Mouse (Mus musculus) hindbrain, embryonic 11.5 days (tissue): ENCODE measurements around the gene Stk17b. TPM values are rescaled to one million over a fixed set of nuclear protein-coding genes. Genes with fewer than 3 reads are reported as not detected.

Experiments
- ATAC-seq: fragments of 200-750 bp; cut with Nextera tagmentation; 2 replicates; pipeline ENCODE4 v1.8.0; 2017; ENCODE audit warnings: mild to moderate bottlenecking, moderate TSS enrichment, moderate library complexity; ENCODE audit not compliant: low FRiP score
- DNase-seq: peaks from one replicate; pipeline ENCODE4 v3.0.0-alpha.2; 2015; ENCODE audit warnings: low spot score
- H3K27ac ChIP-seq: fragments of 300-500 bp; sonication (generic); 2 replicates; pipeline ENCODE4 v1.5.1; 2014; ENCODE audit warnings: mild to moderate bottlenecking, low read depth, low read length
- H3K27me3 ChIP-seq: fragments of 300-500 bp; sonication (generic); 2 replicates; pipeline ENCODE4 v1.6.1; 2014; ENCODE audit warnings: mild to moderate bottlenecking, low read length, moderate library complexity, mixed read lengths; ENCODE audit not compliant: control insufficient read depth, insufficient read depth
- H3K36me3 ChIP-seq: fragments of 300-500 bp; sonication (generic); 2 replicates; pipeline ENCODE4 v1.6.1; 2014; ENCODE audit warnings: mild to moderate bottlenecking, low read length, moderate library complexity, mixed read lengths; ENCODE audit not compliant: control insufficient read depth, insufficient read depth
- H3K4me1 ChIP-seq: fragments of 300-500 bp; sonication (generic); replicated peaks from 2 replicates; pipeline ENCODE4 v1.6.1; 2014; ENCODE audit warnings: low read length, mixed read lengths; ENCODE audit not compliant: control insufficient read depth, insufficient read depth
- H3K4me2 ChIP-seq: fragments of 300-500 bp; sonication (generic); replicated peaks from 2 replicates; pipeline ENCODE4 v1.6.1; 2014; ENCODE audit warnings: mild to moderate bottlenecking, low read depth, low read length
- H3K4me3 ChIP-seq: fragments of 300-500 bp; sonication (generic); 2 replicates; pipeline ENCODE4 v1.5.1; 2014; ENCODE audit warnings: low read depth, low read length
- H3K9ac ChIP-seq: fragments of 300-500 bp; sonication (generic); 2 replicates; pipeline ENCODE4 v1.6.1; 2014; ENCODE audit warnings: low read depth, low read length
- H3K9me3 ChIP-seq: fragments of 300-500 bp; sonication (generic); 2 replicates; pipeline ENCODE4 v1.6.1; 2016; ENCODE audit warnings: low read length; ENCODE audit not compliant: control insufficient read depth
- WGBS: fragments of 180-500 bp; shearing (Covaris S2); extraction: QIAGEN DNeasy Blood & Tissue Kit; methylation state at CpG from one replicate; pipeline ENCODE4 v1.1.7; 2014; 5-methylcytosine and 5-hydroxymethylcytosine counted together
- polyA plus RNA-seq: library from polyadenylated mRNA; unstranded; fragments of >200 nt; fragmentation: Nextera tagmentation; extraction: Ambion mirVana; gene quantifications from 2 replicates; pipeline ENCODE4 v1.2.1, GENCODE M21; 2014

The Stk17b gene
- polyA plus RNA-seq, 1 experiment from 2014 or later: 11.1 TPM

DNA sequence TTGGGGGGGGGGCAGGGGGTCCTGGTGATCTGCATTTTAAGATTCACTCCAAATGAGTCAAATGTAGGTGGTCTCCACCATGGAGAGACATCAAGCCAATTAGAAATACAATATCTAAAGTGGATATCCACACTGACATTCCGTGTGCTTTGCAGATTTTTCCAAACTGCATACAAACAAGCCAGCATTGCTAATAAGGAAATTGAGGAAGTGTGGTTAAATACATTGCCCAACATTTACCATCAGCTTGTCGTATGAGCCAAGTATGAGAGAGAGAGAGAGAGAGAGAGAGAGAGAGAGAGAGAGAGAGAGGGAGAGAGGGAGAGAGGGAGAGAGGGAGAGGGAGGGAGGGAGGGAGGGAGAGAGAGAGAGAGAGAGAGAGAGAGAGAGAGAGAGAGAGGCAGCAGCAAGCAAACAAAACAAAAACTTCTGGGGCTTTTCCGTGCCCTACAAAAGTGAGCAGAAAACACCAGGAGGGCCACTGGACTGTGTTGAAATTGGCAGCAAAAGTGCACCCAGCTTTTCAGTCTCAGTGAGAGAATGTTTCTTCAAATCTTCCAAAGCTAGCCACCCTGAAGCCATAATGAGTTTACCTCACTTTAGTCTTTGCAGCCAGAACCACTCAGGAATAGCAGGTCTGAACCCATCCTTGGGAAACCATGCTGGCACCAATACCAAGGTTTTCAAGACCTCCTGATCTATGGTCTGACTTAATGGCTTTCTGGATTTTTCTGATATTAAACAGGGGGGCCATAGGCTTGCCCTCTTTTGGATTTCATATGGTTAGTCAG is 33.2 kb upstream of the Stk17b start:
- Histone ChIP-seq H3K4me1 (no peaks in the 10 kb centered on the region), H3K9ac (no peak overlapping the region), H3K9me3 (no peaks in the 10 kb centered on the region), H3K4me3 (no peak overlapping the region), H3K4me2 (no peak overlapping the region), H3K27me3 (no peaks in the 10 kb centered on the region), H3K36me3 (no peaks in the 10 kb centered on the region), H3K27ac (no peak overlapping the region)
- ATAC-seq (no peak), DNase-seq (no peak)
- 56% methylated on average over 3 of the region's 3 CpGs for whole genome bisulfite sequencing

DNA sequence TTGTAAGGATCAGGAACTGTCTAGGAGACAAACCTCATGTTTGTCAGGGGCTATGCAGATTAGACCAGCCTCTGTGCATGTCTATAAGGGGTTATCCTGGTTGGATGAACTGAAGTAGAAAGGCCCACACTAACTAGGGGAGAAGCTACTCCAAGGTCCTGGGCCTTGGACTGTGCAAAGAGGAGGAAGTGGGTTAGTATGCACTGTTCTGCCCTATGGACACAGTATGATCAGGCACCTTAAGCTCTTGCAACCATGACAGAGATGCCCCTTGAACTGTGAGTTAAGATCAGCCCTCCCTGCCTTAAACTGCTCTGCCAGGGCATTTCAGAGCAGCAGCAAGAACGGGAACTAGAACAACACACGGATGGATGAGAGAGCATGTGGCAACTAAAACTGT is 31.3 kb upstream of the Stk17b start:
- Histone ChIP-seq H3K9me3 (no peaks in the 10 kb centered on the region), H3K36me3 (no peaks in the 10 kb centered on the region), H3K4me2 (no peak overlapping the region), H3K4me3 (no peak overlapping the region), H3K27ac (no peak overlapping the region), H3K9ac (no peak overlapping the region), H3K4me1 (no peaks in the 10 kb centered on the region), H3K27me3 (no peaks in the 10 kb centered on the region)
- 87% methylated on average over 2 of the region's 2 CpGs for WGBS
- DNase-seq (no peak), ATAC-seq (no peak)

DNA sequence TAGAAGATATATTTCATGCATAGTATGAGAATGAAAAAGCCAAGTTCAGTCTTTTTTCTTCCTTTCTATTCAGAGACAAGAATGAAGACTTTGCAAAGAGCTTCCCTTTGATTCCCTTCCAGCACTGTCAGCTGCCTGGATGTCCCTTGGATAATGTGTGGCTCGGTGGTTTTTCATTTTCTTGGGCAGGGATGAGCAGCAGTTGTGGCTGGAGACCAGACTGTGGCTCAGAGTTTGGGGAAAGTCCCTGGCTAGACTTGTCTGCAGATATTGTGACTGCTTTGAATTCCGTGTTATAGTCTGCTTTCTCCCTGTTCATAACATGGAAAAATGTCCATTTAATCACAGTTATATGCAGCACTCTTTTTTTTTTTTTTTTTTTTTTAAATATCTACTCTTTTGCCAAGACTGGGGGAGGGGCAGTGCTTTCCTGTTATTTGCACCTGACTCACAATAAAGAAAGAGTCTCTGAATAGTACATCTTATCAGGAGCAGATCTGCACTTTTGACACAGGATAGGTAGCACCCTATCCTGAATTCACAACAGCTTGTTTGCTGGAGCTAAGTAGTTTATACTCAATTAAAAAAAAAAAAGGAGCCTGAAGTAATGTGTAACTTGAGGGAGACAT is 29.2 kb upstream of the Stk17b start:
- Histone ChIP-seq H3K9ac (no peak overlapping the region), H3K4me2 (no peak overlapping the region), H3K27me3 (no peaks in the 10 kb centered on the region), H3K4me3 (no peak overlapping the region), H3K9me3 (no peaks in the 10 kb centered on the region), H3K36me3 (no peaks in the 10 kb centered on the region), H3K4me1 (no peaks in the 10 kb centered on the region), H3K27ac (no peak overlapping the region)
- WGBS: 68% methylated on average over 2 of the region's 2 CpGs
- no peak for ATAC-seq
- DNase-seq: no peak

DNA sequence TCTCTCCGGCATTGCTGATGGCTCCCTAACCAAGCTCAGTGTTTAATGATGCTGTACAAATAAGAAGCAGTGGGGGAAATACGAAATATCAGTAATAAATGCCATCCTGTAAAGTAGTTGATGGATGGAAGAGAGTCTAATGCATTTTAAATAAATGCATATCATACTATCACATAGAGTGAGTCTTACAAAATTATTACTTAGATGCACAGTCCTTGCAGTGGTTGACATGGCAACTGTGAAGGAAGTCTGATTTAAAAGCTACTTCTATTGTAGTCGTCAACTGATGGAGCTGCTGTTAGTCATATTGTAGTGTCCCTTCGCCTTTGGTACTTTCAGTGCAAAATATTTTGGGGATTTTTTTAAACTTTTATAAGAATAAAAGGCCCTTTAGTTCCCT is 26.9 kb upstream of the Stk17b start:
- no peak for ATAC-seq
- DNase-seq: no peak
- H3K4me1 ChIP-seq: no peaks in the 10 kb centered on the region
- no peaks in the 10 kb centered on the region for H3K36me3 ChIP-seq
- H3K27me3 ChIP-seq: no peaks in the 10 kb centered on the region
- no peak overlapping the region for H3K4me2 ChIP-seq
- H3K9me3 ChIP-seq: no peaks in the 10 kb centered on the region
- no peak overlapping the region for H3K27ac ChIP-seq
- H3K9ac ChIP-seq: no peak overlapping the region
- H3K4me3 ChIP-seq: no peak overlapping the region
- 85% methylated on average over 4 of the region's 4 CpGs for WGBS

DNA sequence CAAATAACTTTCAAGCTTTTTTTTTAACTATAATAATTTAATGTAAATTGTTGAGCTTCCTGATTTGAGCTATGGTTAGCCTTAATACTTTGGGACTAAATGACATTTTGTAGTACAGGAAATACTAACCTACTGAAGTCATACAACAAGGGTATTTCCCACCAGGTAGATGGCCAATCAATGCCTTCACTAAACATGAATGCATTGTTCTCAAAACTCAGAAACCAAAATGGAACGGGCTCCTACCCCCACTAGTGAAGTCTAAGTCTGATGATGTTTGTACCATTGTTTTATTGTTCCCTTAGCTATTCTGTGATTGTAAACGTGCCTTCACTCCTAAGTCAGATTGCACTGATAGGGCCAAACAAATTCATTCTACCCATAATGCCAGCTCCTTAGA is 23.2 kb upstream of the Stk17b start:
- H3K27me3 ChIP-seq: no peaks in the 10 kb centered on the region

DNA sequence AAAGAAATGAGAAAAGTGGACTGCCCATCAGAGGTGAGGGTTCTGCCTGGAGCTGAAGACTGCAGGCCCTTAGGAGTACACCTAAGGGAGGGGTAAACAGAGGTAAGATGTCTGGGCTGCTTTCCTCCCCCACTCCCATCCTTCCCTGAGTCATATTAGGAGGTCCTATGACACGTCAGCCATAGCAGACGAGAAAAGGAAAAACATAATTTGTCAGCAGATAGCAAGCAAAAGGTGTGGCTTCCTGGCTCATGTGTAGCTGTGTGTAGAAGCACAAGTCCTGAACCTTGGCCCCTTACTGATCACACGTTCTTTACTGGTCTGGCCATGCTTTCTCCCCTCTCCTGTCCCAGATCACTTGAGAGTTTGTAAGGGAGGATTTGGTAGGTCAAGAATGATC is 12.8 kb upstream of the Stk17b start:
- Histone ChIP-seq H3K27ac (no peak overlapping the region), H3K36me3 (no peaks in the 10 kb centered on the region), H3K9me3 (no peaks in the 10 kb centered on the region), H3K4me1 (no peaks in the 10 kb centered on the region), H3K4me2 (no peak overlapping the region), H3K27me3 (no peaks in the 10 kb centered on the region), H3K9ac (no peak overlapping the region), H3K4me3 (no peak overlapping the region)
- 74% methylated on average over 3 of the region's 3 CpGs for WGBS
- ATAC-seq: no peak
- no peak for DNase-seq

More for the DNA sequence above, 23.2 kb upstream of the Stk17b start:
- H3K9me3 ChIP-seq: no peaks in the 10 kb centered on the region
- H3K4me1 ChIP-seq: no peaks in the 10 kb centered on the region
- no peaks in the 10 kb centered on the region for H3K36me3 ChIP-seq
- ATAC-seq (no peak), DNase-seq (no peak)
- WGBS: 78% methylated on average over 2 of the region's 2 CpGs
- no peak overlapping the region for H3K27ac ChIP-seq
- no peak overlapping the region for H3K4me3 ChIP-seq
- no peak overlapping the region for H3K9ac ChIP-seq
- H3K4me2 ChIP-seq: no peak overlapping the region

DNA sequence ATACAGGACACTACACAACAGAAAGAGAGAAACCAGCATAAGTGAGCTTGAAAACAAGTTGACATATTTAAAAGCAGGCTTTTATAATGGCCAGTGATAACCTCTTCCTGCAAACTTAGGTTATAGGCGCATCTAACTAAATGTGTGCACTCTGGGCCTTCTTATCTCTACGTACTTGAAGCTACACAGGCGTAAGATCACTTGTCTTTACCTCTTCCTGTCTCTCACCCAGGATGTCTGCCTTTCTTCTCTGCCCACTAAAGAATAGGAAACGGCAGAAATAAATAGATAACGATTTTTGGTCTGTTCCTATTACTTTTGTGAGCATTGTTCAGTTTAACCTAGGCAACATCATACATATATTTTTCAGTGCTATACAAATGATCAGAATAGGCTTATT is 12.1 kb upstream of the Stk17b start:
- no peak for ATAC-seq
- H3K27me3 ChIP-seq: no peaks in the 10 kb centered on the region
- no peak overlapping the region for H3K9ac ChIP-seq
- H3K4me1 ChIP-seq: no peaks in the 10 kb centered on the region
- no peak overlapping the region for H3K4me3 ChIP-seq
- no peak for DNase-seq
- H3K9me3 ChIP-seq: no peaks in the 10 kb centered on the region
- WGBS: 92% methylated on average over 5 of the region's 5 CpGs
- no peak overlapping the region for H3K4me2 ChIP-seq
- no peak overlapping the region for H3K27ac ChIP-seq
- no peaks in the 10 kb centered on the region for H3K36me3 ChIP-seq

DNA sequence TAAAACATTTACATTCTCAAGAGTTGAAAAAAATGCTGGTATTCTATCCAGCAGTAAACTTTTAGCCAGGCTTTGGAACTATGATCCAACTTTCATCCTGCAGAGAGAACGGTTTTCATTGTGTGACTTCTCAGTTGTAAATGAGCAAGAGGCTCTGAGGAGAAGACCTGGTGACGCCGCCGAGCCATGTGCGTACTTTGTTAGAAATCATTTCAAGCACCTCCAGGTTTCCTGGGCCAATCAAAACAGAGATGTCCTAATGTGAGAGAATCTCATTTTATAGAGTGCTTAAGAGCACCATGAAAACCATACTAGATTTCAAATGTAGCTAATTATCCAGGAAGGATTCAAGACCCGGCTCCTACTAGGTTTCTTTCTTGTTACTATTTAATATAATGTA is 11.2 kb upstream of the Stk17b start:
- no peak overlapping the region for H3K9ac ChIP-seq
- no peaks in the 10 kb centered on the region for H3K36me3 ChIP-seq
- no peaks in the 10 kb centered on the region for H3K9me3 ChIP-seq
- no peaks in the 10 kb centered on the region for H3K27me3 ChIP-seq
- no peak for DNase-seq
- no peak overlapping the region for H3K27ac ChIP-seq
- ATAC-seq: no peak
- WGBS: 87% methylated on average over 6 of the region's 6 CpGs
- no peak overlapping the region for H3K4me2 ChIP-seq
- H3K4me3 ChIP-seq: no peak overlapping the region
- H3K4me1 ChIP-seq: no peaks in the 10 kb centered on the region

DNA sequence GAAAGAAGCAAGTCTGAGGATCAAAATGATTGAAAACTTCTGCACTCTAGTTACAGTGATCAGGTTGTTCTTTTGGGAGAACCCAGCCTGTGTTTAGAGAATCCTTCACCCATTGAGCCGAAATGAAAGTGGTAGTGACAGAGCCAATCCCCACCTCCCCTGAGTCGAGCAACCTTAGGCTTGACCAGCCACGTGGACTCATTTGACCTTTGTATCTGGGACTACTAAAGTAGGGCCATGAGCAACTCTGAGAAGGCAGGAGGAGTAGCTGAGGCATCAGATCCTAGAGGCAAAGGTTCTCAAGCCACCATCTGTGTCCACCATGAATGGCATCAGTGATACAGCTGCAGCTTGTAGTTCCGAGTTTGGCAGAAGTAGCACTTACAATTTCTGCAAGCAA is 10.6 kb upstream of the Stk17b start:
- H3K27me3 ChIP-seq: no peaks in the 10 kb centered on the region
- H3K9me3 ChIP-seq: no peaks in the 10 kb centered on the region
- no peak overlapping the region for H3K9ac ChIP-seq
- 78% methylated on average over 4 of the region's 4 CpGs for WGBS
- ATAC-seq (no peak), DNase-seq (no peak)
- H3K27ac ChIP-seq: no peak overlapping the region
- H3K36me3 ChIP-seq: no peaks in the 10 kb centered on the region
- H3K4me1 ChIP-seq: no peaks in the 10 kb centered on the region
- no peak overlapping the region for H3K4me2 ChIP-seq
- no peak overlapping the region for H3K4me3 ChIP-seq
